Mouse (Mus musculus) heart, embryonic 13.5 days (tissue): ENCODE measurements around the gene Emcn. TPM values are rescaled to one million over a fixed set of nuclear protein-coding genes. Genes with fewer than 3 reads are reported as not detected.

Source experiments
- ATAC-seq: fragments of 200-750 bp; cut with Nextera tagmentation; 2 replicates; pipeline ENCODE4 v1.8.0; 2017; ENCODE audit warnings: moderate TSS enrichment; ENCODE audit not compliant: insufficient number of reproducible peaks, low FRiP score, low TSS enrichment; ENCODE audit errors: extremely low read depth
- H3K27ac ChIP-seq: fragments of 300-500 bp; sonication (generic); replicated peaks from 2 replicates; pipeline ENCODE4 v1.5.1; 2015; ENCODE audit warnings: moderate library complexity, mild to moderate bottlenecking, inconsistent platforms
- H3K27me3 ChIP-seq: fragments of 300-500 bp; sonication (generic); replicated peaks from 2 replicates; pipeline ENCODE4 v1.6.1; 2015; ENCODE audit warnings: mild to moderate bottlenecking, inconsistent platforms
- H3K36me3 ChIP-seq: fragments of 300-500 bp; sonication (generic); 2 replicates; pipeline ENCODE4 v1.6.1; 2015; ENCODE audit warnings: mild to moderate bottlenecking, inconsistent platforms
- H3K4me1 ChIP-seq: fragments of 300-500 bp; sonication (generic); 2 replicates; pipeline ENCODE4 v1.6.1; 2015; ENCODE audit warnings: inconsistent platforms
- H3K4me2 ChIP-seq: fragments of 300-500 bp; sonication (generic); 2 replicates; pipeline ENCODE4 v1.6.1; 2015; ENCODE audit warnings: inconsistent platforms, mild to moderate bottlenecking, moderate library complexity
- H3K4me3 ChIP-seq: fragments of 300-500 bp; sonication (generic); 2 replicates; pipeline ENCODE4 v1.5.1; 2015; ENCODE audit warnings: moderate library complexity, mild to moderate bottlenecking, inconsistent platforms
- H3K9ac ChIP-seq: fragments of 300-500 bp; sonication (generic); 2 replicates; pipeline ENCODE4 v1.6.1; 2015; ENCODE audit warnings: inconsistent platforms, mild to moderate bottlenecking, moderate library complexity
- H3K9me3 ChIP-seq: fragments of 300-500 bp; sonication (generic); 2 replicates; pipeline ENCODE4 v1.6.1; 2016; ENCODE audit warnings: inconsistent platforms
- WGBS: fragments of 180-500 bp; shearing (Covaris S2); methylation state at CpG from one replicate; pipeline ENCODE4 v1.1.7; 2015; ENCODE audit warnings: mixed read lengths; 5-methylcytosine and 5-hydroxymethylcytosine counted together
- polyA plus RNA-seq: library from polyadenylated mRNA; unstranded; fragments of >200 nt; fragmentation: Nextera tagmentation; extraction: Ambion mirVana; gene quantifications from 2 replicates; pipeline ENCODE4 v1.2.1, GENCODE M21; 2015

The Emcn gene
- polyA plus RNA-seq, 1 experiment from 2014 or later = 70.4 TPM

GRCm38 (mm10) chr3:137329898-137330297 is 11.0 kb upstream of the Emcn start:
- ATAC-seq = no peak
- no peak overlapping the region for H3K9ac ChIP-seq
- H3K36me3 ChIP-seq = no peaks in the 10 kb centered on the region
- H3K27me3 ChIP-seq = no peaks in the 10 kb centered on the region
- H3K9me3 ChIP-seq = no peaks in the 10 kb centered on the region
- H3K27ac ChIP-seq = no peak overlapping the region
- H3K4me2 ChIP-seq = no peak overlapping the region
- no peak overlapping the region for H3K4me3 ChIP-seq
- 79% methylated on average over 9 of the region's 9 CpGs for WGBS
- no peaks in the 10 kb centered on the region for H3K4me1 ChIP-seq

- H3K4me1 ChIP-seq = no peaks in the 10 kb centered on the region
- no peak for ATAC-seq
- H3K4me2 ChIP-seq = no peak overlapping the region
- H3K9me3 ChIP-seq = no peaks in the 10 kb centered on the region
- H3K27ac ChIP-seq = no peak overlapping the region
- H3K27me3 ChIP-seq = no peaks in the 10 kb centered on the region
- no peaks in the 10 kb centered on the region for H3K36me3 ChIP-seq
- no peak overlapping the region for H3K9ac ChIP-seq
- no peak overlapping the region for H3K4me3 ChIP-seq
- 58% methylated on average over 4 of the region's 4 CpGs for WGBS
Observed at GRCm38 (mm10) chr3:137330950-137331349, 9.9 kb upstream of the Emcn start.

DNA sequence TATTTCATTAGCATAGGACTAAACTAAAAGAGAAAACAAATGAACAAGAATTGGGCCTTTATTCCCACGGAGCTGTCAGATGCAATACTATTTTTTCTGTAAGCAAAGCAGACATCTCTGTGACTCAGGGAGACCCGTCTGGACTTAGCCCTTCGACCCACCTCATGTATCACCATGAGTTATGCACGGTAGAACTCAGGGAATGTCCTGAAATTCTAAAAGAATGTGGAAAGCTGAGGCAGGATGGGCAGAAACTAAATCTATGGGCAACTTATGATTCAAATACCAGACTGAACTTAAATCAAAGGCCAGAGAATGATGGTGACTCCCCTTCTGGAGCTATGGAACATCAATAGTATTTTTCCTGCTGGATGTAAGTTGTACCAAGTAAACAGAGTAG is 8.3 kb upstream of the Emcn start:
- Histone ChIP-seq H3K9ac (no peak overlapping the region), H3K36me3 (no peaks in the 10 kb centered on the region), H3K27me3 (no peaks in the 10 kb centered on the region), H3K4me3 (no peak overlapping the region), H3K4me2 (no peak overlapping the region), H3K9me3 (no peaks in the 10 kb centered on the region), H3K27ac (no peak overlapping the region), H3K4me1 (no peaks in the 10 kb centered on the region)
- 72% methylated on average over 4 of the region's 4 CpGs for WGBS
- ATAC-seq = no peak

DNA sequence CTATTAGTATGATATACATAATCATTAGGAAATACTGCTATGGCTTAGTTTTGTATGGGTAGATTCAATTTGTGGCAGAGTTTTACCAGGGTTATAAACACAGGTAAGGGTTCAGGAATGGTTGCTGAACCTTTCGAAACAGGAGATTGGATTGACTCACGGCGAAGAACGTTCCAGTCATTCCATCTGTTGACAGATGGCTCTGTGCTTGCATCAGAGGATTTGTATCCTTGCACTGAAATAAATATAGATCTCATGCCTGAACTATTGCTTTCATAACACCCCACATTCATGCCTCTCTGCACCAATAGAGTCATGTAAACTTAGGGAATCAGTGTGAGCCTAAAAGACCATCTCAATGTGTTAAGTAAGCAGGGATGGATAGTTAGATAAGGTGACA is 4.9 kb upstream of the Emcn start:
- Histone ChIP-seq H3K4me2 (no peak overlapping the region), H3K27me3 (no peaks in the 10 kb centered on the region), H3K27ac (no peak overlapping the region), H3K36me3 (no peaks in the 10 kb centered on the region), H3K9me3 (no peaks in the 10 kb centered on the region), H3K4me3 (no peak overlapping the region), H3K9ac (no peak overlapping the region), H3K4me1 (no peaks in the 10 kb centered on the region)
- no peak for ATAC-seq
- WGBS = 89% methylated on average over 4 of the region's 4 CpGs

- Histone ChIP-seq H3K36me3 (no peaks in the 10 kb centered on the region), H3K27ac (no peak overlapping the region), H3K4me2 (peak overlapping the region; percentile 34), H3K4me3 (no peak overlapping the region), H3K9ac (no peak overlapping the region), H3K9me3 (no peaks in the 10 kb centered on the region), H3K27me3 (no peaks in the 10 kb centered on the region), H3K4me1 (no peaks in the 10 kb centered on the region)
- ATAC-seq = no peak
- 53% methylated on average over 5 of the region's 5 CpGs for WGBS
Observed at GRCm38 (mm10) chr3:137343446-137343845, 2.6 kb downstream of the Emcn start.

DNA sequence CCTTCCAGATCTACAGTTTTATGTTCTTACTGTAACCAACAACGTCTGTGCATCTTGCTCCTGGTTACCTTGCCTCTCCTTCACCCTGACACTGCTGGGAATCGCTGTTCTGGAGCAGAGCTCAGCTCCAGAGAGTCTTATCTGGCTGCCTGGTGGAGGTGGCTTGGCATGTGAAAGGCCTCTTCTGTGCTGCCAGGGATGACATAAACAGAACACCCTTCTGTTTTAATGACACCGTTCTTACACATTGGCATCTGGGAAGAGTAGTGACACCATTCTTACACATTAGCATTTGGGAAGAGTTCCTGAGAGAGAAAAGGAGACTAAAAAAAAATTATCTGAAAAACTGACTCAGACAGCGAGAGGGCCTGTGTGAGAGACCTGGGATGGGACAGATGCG is 11.0 kb downstream of the Emcn start:
- Histone ChIP-seq H3K27ac (no peak overlapping the region), H3K4me1 (peaks cover 10% of the 10 kb centered on the region), H3K9me3 (no peaks in the 10 kb centered on the region), H3K4me3 (no peak overlapping the region), H3K36me3 (no peaks in the 10 kb centered on the region), H3K9ac (no peak overlapping the region), H3K4me2 (no peak overlapping the region), H3K27me3 (no peaks in the 10 kb centered on the region)
- no peak for ATAC-seq
- WGBS = 55% methylated on average over 5 of the region's 5 CpGs

DNA sequence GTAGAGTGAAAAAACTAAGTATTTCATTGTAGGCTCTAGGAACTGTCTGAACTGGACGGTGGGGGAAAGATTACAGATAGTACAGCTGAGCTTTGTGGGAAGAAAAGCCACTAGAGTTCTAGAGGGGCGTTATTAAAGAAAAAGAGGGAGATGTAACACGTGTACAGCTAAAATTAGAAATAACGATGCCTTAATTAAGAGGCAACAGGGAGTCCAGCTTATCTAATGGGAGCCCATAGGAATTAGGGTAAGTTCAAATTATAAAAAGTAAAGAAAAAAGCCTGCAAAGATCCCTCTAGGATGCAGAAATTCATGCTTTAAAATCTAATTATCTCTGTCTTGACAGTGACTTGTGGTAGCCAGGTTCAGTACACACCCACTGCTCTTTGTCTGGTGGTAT is 15.8 kb downstream of the Emcn start:
- WGBS = 65% methylated on average over 4 of the region's 4 CpGs
- Histone ChIP-seq H3K9me3 (no peaks in the 10 kb centered on the region), H3K4me1 (peaks cover 7% of the 10 kb centered on the region), H3K36me3 (no peaks in the 10 kb centered on the region), H3K27me3 (no peaks in the 10 kb centered on the region), H3K9ac (no peak overlapping the region), H3K4me2 (no peak overlapping the region), H3K27ac (no peak overlapping the region), H3K4me3 (no peak overlapping the region)
- ATAC-seq = no peak

- no peaks in the 10 kb centered on the region for H3K36me3 ChIP-seq
- H3K4me1 ChIP-seq = peaks cover 3% of the 10 kb centered on the region; the same call in 1 of the 2 replicates
- no peaks in the 10 kb centered on the region for H3K9me3 ChIP-seq
- no peak overlapping the region for H3K4me3 ChIP-seq
- no peaks in the 10 kb centered on the region for H3K27me3 ChIP-seq
- no peak for ATAC-seq
- 78% methylated on average over 6 of the region's 6 CpGs for WGBS
- no peak overlapping the region for H3K27ac ChIP-seq
- H3K9ac ChIP-seq = no peak overlapping the region
- H3K4me2 ChIP-seq = no peak overlapping the region
Observed at GRCm38 (mm10) chr3:137367123-137367825, 26.4 kb downstream of the Emcn start.

DNA sequence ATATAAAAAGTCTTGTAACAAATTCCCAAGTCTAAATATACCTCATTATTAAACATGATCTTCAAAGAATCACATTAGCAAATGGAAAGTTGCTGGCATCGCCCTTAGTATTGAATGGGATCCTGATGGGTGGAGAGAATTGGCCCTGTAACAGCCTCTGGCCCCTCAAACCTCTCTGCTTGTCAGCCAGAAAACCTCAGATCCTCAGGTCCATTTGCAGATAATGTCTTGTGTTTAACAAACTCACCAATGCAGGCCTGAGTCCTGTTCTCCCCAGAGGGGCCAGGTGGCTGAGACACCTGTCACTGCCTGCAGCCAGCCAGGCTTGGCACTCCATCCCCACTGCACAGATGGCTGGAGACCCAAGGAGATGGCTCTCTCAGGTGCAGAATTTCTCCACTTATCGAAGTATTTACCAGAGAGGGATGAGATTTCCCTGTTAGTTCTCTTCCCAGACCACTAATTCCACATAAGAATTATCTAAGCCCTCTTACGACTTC is 27.0 kb downstream of the Emcn start:
- no peak for ATAC-seq
- WGBS = 68% methylated on average over 3 of the region's 3 CpGs

GRCm38 (mm10) chr3:137372854-137373253 is 32.0 kb downstream of the Emcn start:
- Histone ChIP-seq H3K27ac (no peak overlapping the region), H3K9ac (no peak overlapping the region), H3K4me1 (no peaks in the 10 kb centered on the region), H3K4me2 (no peak overlapping the region), H3K4me3 (no peak overlapping the region), H3K36me3 (no peaks in the 10 kb centered on the region), H3K9me3 (no peaks in the 10 kb centered on the region), H3K27me3 (no peaks in the 10 kb centered on the region)
- 68% methylated on average over 4 of the region's 4 CpGs for WGBS
- no peak for ATAC-seq

More for the DNA sequence above, 27.0 kb downstream of the Emcn start:
- Histone ChIP-seq H3K27me3 (no peaks in the 10 kb centered on the region), H3K4me3 (no peak overlapping the region), H3K36me3 (no peaks in the 10 kb centered on the region), H3K9ac (no peak overlapping the region), H3K4me2 (no peak overlapping the region), H3K4me1 (peaks cover 3% of the 10 kb centered on the region; the same call in 1 of the 2 replicates), H3K9me3 (no peaks in the 10 kb centered on the region), H3K27ac (no peak overlapping the region)

DNA sequence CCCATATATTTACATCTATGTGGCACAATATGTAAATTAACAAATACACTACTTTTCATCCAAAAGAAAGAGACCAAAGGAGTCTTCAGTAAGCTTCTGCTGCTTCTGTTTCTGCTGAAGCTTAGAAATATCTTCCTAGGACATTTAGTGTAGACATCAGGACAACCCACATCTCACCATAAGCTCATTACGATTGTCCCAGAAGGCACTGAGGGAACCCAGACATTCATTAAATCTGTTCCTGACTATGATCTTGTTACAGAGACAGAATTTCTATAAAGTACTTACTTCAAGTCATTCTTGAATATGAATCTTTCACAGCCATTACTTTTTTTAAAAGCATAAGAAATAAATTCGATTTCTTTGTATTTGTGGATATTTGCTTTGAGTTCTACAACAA is 41.4 kb downstream of the Emcn start:
- no peak overlapping the region for H3K9ac ChIP-seq
- 75% methylated on average over 2 of the region's 2 CpGs for WGBS
- no peaks in the 10 kb centered on the region for H3K36me3 ChIP-seq
- no peak for ATAC-seq
- H3K9me3 ChIP-seq = no peaks in the 10 kb centered on the region
- H3K27ac ChIP-seq = no peak overlapping the region
- H3K4me2 ChIP-seq = no peak overlapping the region
- no peaks in the 10 kb centered on the region for H3K4me1 ChIP-seq
- no peak overlapping the region for H3K4me3 ChIP-seq
- H3K27me3 ChIP-seq = no peaks in the 10 kb centered on the region

- no peak for ATAC-seq
- no peak overlapping the region for H3K4me2 ChIP-seq
- H3K36me3 ChIP-seq = 0 out of 2 replicates have a peak, but pooled peaks cover 4% of the 10 kb centered on the region
- H3K4me3 ChIP-seq = no peak overlapping the region
- 64% methylated on average over 11 of the region's 11 CpGs for WGBS
- H3K27ac ChIP-seq = no peak overlapping the region
- 0 out of 2 replicates have a peak, but pooled peaks cover 3% of the 10 kb centered on the region for H3K9me3 ChIP-seq
- no peaks in the 10 kb centered on the region for H3K27me3 ChIP-seq
- H3K4me1 ChIP-seq = no peaks in the 10 kb centered on the region
- H3K9ac ChIP-seq = no peak overlapping the region
Observed at GRCm38 (mm10) chr3:137395588-137395987, 54.7 kb downstream of the Emcn start.
